Mouse (Mus musculus) MEL (cell line): ENCODE results near the gene Kiss1r. TPM values are rescaled to one million over a fixed set of nuclear protein-coding genes. Genes with fewer than 3 reads are reported as not detected.

Experiments used
- DNase-seq: peaks from one replicate; pipeline ENCODE4 v3.0.0; 2011; ENCODE audit warnings: low read depth, low spot score
- H3K27ac ChIP-seq: 2 replicates; pipeline ENCODE4 v1.5.1; 2012; ENCODE audit warnings: low read depth, mild to moderate bottlenecking, control low read depth, low read length, moderate library complexity; ENCODE audit not compliant: control insufficient read depth
- H3K27me3 ChIP-seq, 2 experiments: fragments of 150-350 bp in 1 of 2; sonication (generic) in 1 of 2; 2 replicates each; pipeline ENCODE4 v1.6.1; 2012; ENCODE audit warnings: low read length in 2 of 2, mild to moderate bottlenecking in 2 of 2, improper control_type of control experiment in 1 of 2, moderate library complexity in 1 of 2; ENCODE audit not compliant: insufficient read depth in 2 of 2, control insufficient read depth in 1 of 2
- H3K36me3 ChIP-seq, 2 experiments: 2 replicates each; pipeline ENCODE4 v1.6.1; 2012 to 2014; ENCODE audit warnings: low read length in 2 of 2, improper control_type of control experiment in 1 of 2, inconsistent platforms in 1 of 2, mild to moderate bottlenecking in 1 of 2; ENCODE audit not compliant: insufficient read depth in 2 of 2, control insufficient read depth in 1 of 2
- H3K4me1 ChIP-seq, 2 experiments: fragments of 150-350 bp in 1 of 2; sonication (generic) in 1 of 2; 2 replicates each; pipeline ENCODE4 v1.6.1; 2012; ENCODE audit warnings: low read length in 2 of 2, improper control_type of control experiment in 1 of 2, mild to moderate bottlenecking in 1 of 2; ENCODE audit not compliant: insufficient read depth in 2 of 2, control insufficient read depth in 1 of 2
- H3K4me3 ChIP-seq, 2 experiments: fragments of 150-350 bp in 1 of 2; sonication (generic) in 1 of 2; 2 replicates each; pipeline ENCODE4 v1.5.1; 2012; ENCODE audit warnings: low read depth in 2 of 2, low read length in 2 of 2, mild to moderate bottlenecking in 2 of 2, moderate library complexity in 2 of 2, control low read depth in 1 of 2, improper control_type of control experiment in 1 of 2; ENCODE audit not compliant: control insufficient read depth in 1 of 2, insufficient read depth in 1 of 2
- H3K79me2 ChIP-seq: 2 replicates; pipeline ENCODE4 v1.6.1; 2012; ENCODE audit warnings: mild to moderate bottlenecking, low read length, moderate library complexity; ENCODE audit not compliant: control insufficient read depth, poor library complexity, insufficient read depth
- H3K9ac ChIP-seq: 2 replicates; pipeline ENCODE4 v1.6.1; 2012; ENCODE audit warnings: low read depth, mild to moderate bottlenecking, control low read depth, low read length, moderate library complexity; ENCODE audit not compliant: control insufficient read depth, poor library complexity, severe bottlenecking
- H3K9me3 ChIP-seq: fragments of 150-350 bp; sonication (generic); replicated peaks from 2 replicates; pipeline ENCODE4 v1.6.1; 2012; ENCODE audit warnings: mild to moderate bottlenecking, low read length, improper control_type of control experiment, moderate library complexity; ENCODE audit not compliant: insufficient read depth
- CHD2 ChIP-seq: IDR thresholded peaks from 2 replicates; pipeline ENCODE4 v1.6.1; 2011; ENCODE audit warnings: low read length, improper control_type of control experiment
- E2F4 ChIP-seq: IDR thresholded peaks from 2 replicates; pipeline ENCODE4 v1.6.1; 2011; ENCODE audit warnings: low read depth, low read length, improper control_type of control experiment, borderline replicate concordance
- ELF1 ChIP-seq: IDR thresholded peaks from 2 replicates; pipeline ENCODE4 v1.6.1; 2014; ENCODE audit warnings: low read depth, mild to moderate bottlenecking, inconsistent platforms, low read length, improper control_type of control experiment, moderate library complexity
- EP300 ChIP-seq, 2 experiments: IDR thresholded peaks; 2 replicates each; pipeline ENCODE4 v1.6.1; 2011; ENCODE audit warnings: improper control_type of control experiment in 2 of 2, low read length in 2 of 2, low read depth in 1 of 2, mild to moderate bottlenecking in 1 of 2
- JUND ChIP-seq: IDR thresholded peaks from 2 replicates; pipeline ENCODE4 v1.6.1; 2011; ENCODE audit warnings: low read depth, mild to moderate bottlenecking, improper control_type of control experiment, low read length
- MAZ ChIP-seq: IDR thresholded peaks from 2 replicates; pipeline ENCODE4 v1.6.1; 2012; ENCODE audit warnings: low read depth, mild to moderate bottlenecking, inconsistent platforms, low read length, improper control_type of control experiment
- MEF2A ChIP-seq: IDR thresholded peaks from 2 replicates; pipeline ENCODE4 v1.6.1; 2014; ENCODE audit warnings: low read depth, mild to moderate bottlenecking, inconsistent platforms, low read length, improper control_type of control experiment; ENCODE audit not compliant: poor library complexity, insufficient replicate concordance, severe bottlenecking; ENCODE audit errors: extremely low read depth
- MXI1 ChIP-seq: IDR thresholded peaks from 2 replicates; pipeline ENCODE4 v1.6.1; 2011; ENCODE audit warnings: mild to moderate bottlenecking, low read depth, low read length, improper control_type of control experiment
- MYC ChIP-seq: IDR thresholded peaks from 2 replicates; pipeline ENCODE4 v1.6.1; 2011; ENCODE audit warnings: low read depth, mild to moderate bottlenecking, low read length, improper control_type of control experiment, moderate library complexity
- NELFE ChIP-seq: IDR thresholded peaks from 2 replicates; pipeline ENCODE4 v1.6.1; 2011; ENCODE audit warnings: low read depth, low read length, improper control_type of control experiment
- NRF1 ChIP-seq: IDR thresholded peaks from 2 replicates; pipeline ENCODE4 v1.6.1; 2014; ENCODE audit warnings: low read depth, mild to moderate bottlenecking, inconsistent platforms, low read length, improper control_type of control experiment, moderate library complexity; ENCODE audit not compliant: poor library complexity, insufficient read depth, severe bottlenecking
- POLR2A ChIP-seq, 2 experiments: IDR thresholded peaks; 2 replicates each; pipeline ENCODE4 v1.6.1; 2011 to 2012; ENCODE audit warnings: low read length in 2 of 2, mild to moderate bottlenecking in 2 of 2, control low read depth in 1 of 2, improper control_type of control experiment in 1 of 2, low read depth in 1 of 2, moderate library complexity in 1 of 2; ENCODE audit not compliant: control insufficient read depth in 1 of 2, insufficient read depth in 1 of 2, poor library complexity in 1 of 2
- POLR2AphosphoS2 ChIP-seq: IDR thresholded peaks from 2 replicates; pipeline ENCODE4 v1.6.1; 2011; ENCODE audit warnings: low read length, improper control_type of control experiment
- RCOR1 ChIP-seq: IDR thresholded peaks from 2 replicates; pipeline ENCODE4 v1.6.1; 2012; ENCODE audit warnings: low read depth, mild to moderate bottlenecking, inconsistent platforms, low read length, improper control_type of control experiment
- SIN3A ChIP-seq: IDR thresholded peaks from 2 replicates; pipeline ENCODE4 v1.6.1; 2012; ENCODE audit warnings: low read length, improper control_type of control experiment, inconsistent platforms
- TAL1 ChIP-seq: IDR thresholded peaks from 2 replicates; pipeline ENCODE4 v1.6.1; 2012; ENCODE audit warnings: mild to moderate bottlenecking, inconsistent platforms, low read length, moderate library complexity, mixed read lengths
- TCF12 ChIP-seq: IDR thresholded peaks from 2 replicates; pipeline ENCODE4 v1.6.1; 2014; ENCODE audit warnings: low read depth, mild to moderate bottlenecking, inconsistent platforms, low read length, improper control_type of control experiment, moderate library complexity
- UBTF ChIP-seq: IDR thresholded peaks from 2 replicates; pipeline ENCODE4 v1.6.1; 2012; ENCODE audit warnings: low read depth, mild to moderate bottlenecking, inconsistent platforms, low read length, improper control_type of control experiment, moderate library complexity, borderline replicate concordance; ENCODE audit not compliant: insufficient read depth
- USF1 ChIP-seq: IDR thresholded peaks from 2 replicates; pipeline ENCODE4 v1.6.1; 2014; ENCODE audit warnings: low read depth, mild to moderate bottlenecking, inconsistent platforms, low read length, improper control_type of control experiment, moderate library complexity
- ZNF384 ChIP-seq: IDR thresholded peaks from 2 replicates; pipeline ENCODE4 v1.6.1; 2012; ENCODE audit warnings: low read depth, mild to moderate bottlenecking, inconsistent platforms, low read length, improper control_type of control experiment
- polyA plus RNA-seq, 2 experiments: library from polyadenylated mRNA; stranded (reverse) in 1 of 2; unstranded in 1 of 2; fragments of >175 nt in 1 of 2; fragments of >200 nt in 1 of 2; gene quantifications; 2 replicates each; pipeline versions ENCODE4 v1.2.1 to v1.2.4; 2012; ENCODE audit warnings: low replicate concordance in 2 of 2, low read depth in 1 of 2; ENCODE audit not compliant: insufficient read length in 2 of 2, insufficient read depth in 1 of 2, missing spikeins in 1 of 2
- total RNA-seq: library from RNA; depleted of rRNA; stranded (reverse); fragments of 300-350 nt; gene quantifications from 2 replicates; pipeline ENCODE4 v1.2.3, GENCODE M21; 2012

Kiss1r gene
- total and polyA plus RNA-seq, 3 experiments = 9.1 to 23.5 TPM; not detected in 1

DNA sequence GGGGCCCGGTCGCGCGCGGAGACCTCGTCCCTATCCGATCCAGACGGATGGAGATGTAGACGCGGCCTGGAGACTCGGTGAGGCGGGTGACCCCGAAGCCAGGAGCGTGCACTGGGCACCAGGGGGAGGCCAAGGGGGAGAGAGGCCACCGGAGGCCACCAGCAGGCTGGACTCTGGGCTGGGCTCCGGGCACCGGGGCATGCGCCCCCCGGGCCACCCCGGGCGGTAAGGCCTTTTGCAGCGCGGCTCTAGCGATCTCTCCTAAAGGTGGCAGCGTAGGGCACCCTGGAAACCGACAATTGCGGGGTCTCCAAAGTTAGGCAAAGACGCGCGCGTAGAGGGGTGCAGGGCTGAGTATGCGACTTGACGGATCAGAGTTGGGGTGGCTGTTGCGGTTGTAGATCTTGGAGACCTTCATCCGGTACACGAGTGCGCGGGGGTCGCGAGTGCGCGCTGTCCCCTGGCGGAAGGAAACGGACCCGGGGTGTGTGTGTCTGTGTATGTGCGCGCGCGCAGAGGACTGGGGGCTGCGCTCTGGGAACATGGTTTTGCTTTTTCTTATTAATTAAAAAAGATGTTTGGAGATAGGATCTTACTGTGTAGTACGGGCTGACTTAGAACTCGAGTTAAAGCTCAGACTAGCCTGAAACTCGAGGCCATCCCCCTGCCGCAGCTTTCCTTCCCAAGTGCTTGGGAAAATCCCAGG is 10.7 kb downstream of the Kiss1r start (continued):
- TF ChIP-seq TAL1 (no peak), POLR2AphosphoS2 (no peak), NELFE (peak; percentile 33), MEF2A (no peak), NRF1 (peak; percentile 55), USF1 (no peak), JUND (no peak), POLR2A (IDR thresholded peaks at IDR 0.05; ENCODE audit: control insufficient read depth in 1 of 2, insufficient read depth in 1 of 2, low read depth in 1 of 2, low read length in 2 of 2, poor library complexity in 1 of 2) (peak in 1 of 2 experiments; percentile 18; a peak in 1 of 4 replicates), MXI1 (no peak)

GRCm38 (mm10) chr10:79928030-79928694 is 11.4 kb downstream of the Kiss1r start:
- DNase-seq = peak; percentile 78

GRCm38 (mm10) chr10:79928907-79929701 is 12.3 kb downstream of the Kiss1r start:
- H3K27me3 ChIP-seq = no peaks in the 10 kb centered on the region
- TF ChIP-seq RCOR1 = no peak
- TF ChIP-seq USF1 = no peak
- TF ChIP-seq TAL1 = no peak
- no peak for TF ChIP-seq E2F4
- no peak for TF ChIP-seq MAZ
- TF ChIP-seq CHD2 = 0 out of 2 replicates have a peak, but pooled peaks have one; percentile 29
- TF ChIP-seq UBTF = no peak
- TF ChIP-seq POLR2AphosphoS2 = no peak
- TF ChIP-seq, all 39 proteins: peak for 1
- Histone ChIP-seq H3K4me3 (no peak overlapping the region), H3K79me2 (peaks cover 9% of the 10 kb centered on the region), H3K4me1 (peaks cover 0 to 6% of the 10 kb centered on the region in 2 experiments; a peak in 1 of 4 replicates), H3K9me3 (no peaks in the 10 kb centered on the region), H3K27ac (no peak overlapping the region), H3K36me3 (no peaks in the 10 kb centered on the region; a peak in 1 of 4 replicates), H3K9ac (no peak overlapping the region)
- DNase-seq = no peak

More at GRCm38 (mm10) chr10:79928030-79928694, 11.4 kb downstream of the Kiss1r start:
- Histone ChIP-seq H3K9me3 (no peaks in the 10 kb centered on the region), H3K79me2 (peaks cover 9% of the 10 kb centered on the region), H3K9ac (peak overlapping the region; percentile 93), H3K27me3 (no peaks in the 10 kb centered on the region), H3K36me3 (no peaks in the 10 kb centered on the region; a peak in 1 of 4 replicates), H3K4me1 (peaks cover 0 to 6% of the 10 kb centered on the region in 2 experiments; a peak in 1 of 4 replicates), H3K4me3 (peak overlapping the region; percentile 79 to 90), H3K27ac (peak overlapping the region; percentile 68)
- 0 out of 2 replicates have a peak, but pooled peaks have one; percentile 55 for TF ChIP-seq MAZ
- TF ChIP-seq JUND = peak; percentile 83; the same call in 1 of the 2 replicates
- TF ChIP-seq ZNF384 = no peak
- TF ChIP-seq TCF12 = no peak
- TF ChIP-seq EP300 (IDR thresholded peaks at IDR 0.05; ENCODE audit: low read depth in 1 of 2, low read length in 2 of 2) = 0 out of 4 replicates have a peak, but pooled peaks of 1 of the 2 experiments have one; percentile 14
- 0 out of 2 replicates have a peak, but pooled peaks have one; percentile 11 for TF ChIP-seq MYC
- peak; percentile 48; the same call in 1 of the 2 replicates for TF ChIP-seq ELF1
- 0 out of 2 replicates have a peak, but pooled peaks have one; percentile 6 for TF ChIP-seq SIN3A
